Mouse (Mus musculus): ENCODE measurements around the gene Tmem86a. TPM values are rescaled to one million over a fixed set of nuclear protein-coding genes. Genes with fewer than 3 reads are reported as not detected.
"Not testable (repeated sequence)": the region's sequence is repeated elsewhere in the genome, so short reads cannot be mapped to it uniquely, and the experiment has no call there.

The Tmem86a gene
- total RNA-seq, 2 experiments from 2014 or later, result 18.6 to 22.3 TPM

DNA sequence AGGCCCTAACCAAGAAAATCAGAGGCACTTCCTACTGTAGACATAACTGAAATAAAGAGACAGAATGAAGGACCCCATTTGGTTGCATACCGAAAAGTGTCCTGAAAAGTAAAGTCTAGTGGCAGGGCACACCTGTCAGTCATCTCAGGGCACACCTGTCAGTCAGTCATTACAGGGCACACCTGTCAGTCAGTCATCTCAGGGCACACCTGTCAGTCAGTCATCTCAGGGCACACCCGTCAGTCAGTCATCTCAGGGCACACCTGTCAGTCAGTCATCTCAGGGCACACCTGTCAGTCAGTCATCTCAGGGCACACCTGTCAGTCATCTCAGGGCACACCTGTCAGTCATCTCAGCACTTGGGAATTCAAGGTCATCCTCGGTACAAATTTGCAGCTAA, 23.5 kb upstream of the Tmem86a start:
- not testable (repeated sequence) for DNase-seq (ENCODE audit: low spot score in 2 of 2)

DNA sequence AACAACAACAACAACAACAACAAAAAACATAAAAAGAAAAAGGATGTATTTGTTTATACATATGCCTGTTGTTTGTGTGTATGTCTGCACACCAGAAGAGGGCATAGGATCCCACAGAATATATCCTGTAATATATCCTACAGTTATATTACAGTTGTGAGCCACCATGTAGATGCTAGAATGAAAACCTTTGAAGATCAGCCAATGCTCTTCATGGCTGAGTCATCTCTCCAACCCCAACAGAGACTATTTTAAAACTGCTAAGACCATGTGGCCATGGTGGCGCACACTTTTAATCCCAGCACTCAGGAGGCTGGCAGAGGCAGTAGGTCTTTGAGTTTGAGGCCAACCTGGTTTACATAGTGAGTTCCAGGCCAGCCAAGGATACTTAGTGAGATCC, 22.9 kb upstream of the Tmem86a start:
- DNase-seq (ENCODE audit: low spot score in 2 of 2), result no peak

DNA sequence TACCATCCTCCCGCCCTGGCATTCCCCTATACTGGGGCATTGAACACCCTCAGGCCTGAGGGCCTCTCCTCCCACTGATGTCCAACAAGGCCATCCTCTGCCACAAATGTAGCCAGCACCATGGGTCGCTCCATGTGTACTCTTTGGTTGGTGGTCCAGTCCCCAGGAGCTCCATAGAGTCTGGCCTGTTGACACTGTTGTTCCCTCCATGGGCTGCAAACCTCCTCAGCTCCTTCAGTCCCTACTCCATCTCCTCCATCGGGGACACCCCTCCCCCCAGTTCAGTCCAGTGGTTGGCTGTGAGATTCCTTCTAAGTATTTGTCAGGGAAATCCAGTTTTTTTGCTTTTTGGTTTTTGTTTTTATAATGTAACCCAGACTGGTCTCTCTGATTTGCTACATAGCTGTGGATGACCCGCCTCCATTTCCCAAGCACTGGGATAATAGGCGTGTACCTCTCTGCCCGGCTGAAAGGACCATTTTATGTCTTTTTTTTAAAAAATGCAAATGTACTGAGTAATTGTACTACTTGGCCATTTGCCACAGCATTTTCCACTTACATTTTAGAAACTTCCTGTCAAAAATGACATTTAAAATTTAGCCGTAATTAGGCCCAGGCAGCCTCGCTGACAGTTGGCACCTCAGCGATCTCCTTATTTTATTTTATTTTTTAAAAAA, 19.7 kb upstream of the Tmem86a start:
- DNase-seq (ENCODE audit: low spot score in 2 of 2), result no peak

DNA sequence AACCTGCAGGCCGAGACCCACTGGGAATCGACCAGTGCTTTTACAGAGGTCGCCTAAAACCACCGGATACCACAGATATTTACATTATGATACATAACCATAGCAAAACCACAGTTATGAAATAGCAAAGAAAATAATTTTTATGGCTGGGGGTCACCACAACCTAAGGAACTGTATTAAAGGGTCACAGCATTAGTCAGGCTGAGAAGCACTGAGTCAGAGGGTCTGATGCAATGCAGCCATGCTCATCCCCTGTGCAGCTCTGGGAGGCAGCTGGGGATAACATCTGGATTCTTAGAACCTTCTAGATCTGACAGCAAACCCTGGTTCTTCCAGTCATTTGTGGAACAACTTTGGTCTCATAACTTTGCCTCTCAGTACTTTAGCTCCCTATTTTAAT, 19.0 kb upstream of the Tmem86a start:
- DNase-seq (ENCODE audit: low spot score in 2 of 2), result no peak

DNA sequence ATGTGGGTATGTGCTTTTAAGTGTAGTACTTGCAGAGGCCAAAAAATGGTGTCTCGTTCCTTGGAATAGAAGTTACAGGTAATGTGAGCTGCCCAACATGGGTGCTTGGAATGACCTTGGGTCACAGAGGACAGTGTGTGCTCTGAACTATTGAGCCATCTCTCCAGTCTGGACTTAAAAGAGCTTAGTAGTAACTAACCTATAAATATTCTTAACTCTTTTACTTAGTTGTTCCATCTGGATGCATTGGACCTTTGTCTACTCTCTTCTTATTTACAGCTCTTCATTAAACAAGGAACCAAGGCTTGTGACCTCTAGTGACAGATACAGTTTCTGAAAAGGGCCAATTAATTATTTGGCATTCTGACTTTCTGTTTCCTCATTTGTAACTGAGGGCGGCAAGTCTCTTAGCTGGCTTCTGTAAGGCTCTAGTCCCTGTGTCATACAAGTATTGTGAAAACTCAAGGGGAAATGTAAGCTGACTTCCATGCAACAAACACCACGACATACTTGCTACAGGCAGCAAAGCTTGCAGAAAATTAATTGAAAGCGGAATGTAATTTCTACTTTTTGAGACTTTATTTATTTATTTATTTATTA, 15.5 kb upstream of the Tmem86a start:
- DNase-seq (ENCODE audit: low spot score in 2 of 2), result no peak

DNA sequence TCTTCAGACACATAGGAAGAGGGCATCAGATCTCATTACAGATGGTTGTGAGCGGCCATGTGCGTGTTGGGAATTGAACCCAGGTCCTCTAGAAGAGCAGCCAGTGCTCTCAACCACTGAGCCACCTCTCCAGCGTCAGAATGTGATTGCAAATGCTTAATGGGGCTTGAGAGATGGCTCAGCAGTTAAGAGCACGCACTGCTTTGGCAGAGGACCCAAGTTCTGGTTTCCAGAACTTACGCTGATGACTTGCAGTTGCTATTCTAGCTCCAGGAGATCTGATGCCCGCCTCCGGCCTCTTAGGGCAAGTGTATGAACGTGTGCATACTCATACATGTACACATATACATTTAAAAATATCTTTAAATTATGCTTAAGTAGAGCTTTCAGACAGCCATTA, 15.0 kb upstream of the Tmem86a start:
- no peak for DNase-seq (ENCODE audit: low spot score in 2 of 2)

DNA sequence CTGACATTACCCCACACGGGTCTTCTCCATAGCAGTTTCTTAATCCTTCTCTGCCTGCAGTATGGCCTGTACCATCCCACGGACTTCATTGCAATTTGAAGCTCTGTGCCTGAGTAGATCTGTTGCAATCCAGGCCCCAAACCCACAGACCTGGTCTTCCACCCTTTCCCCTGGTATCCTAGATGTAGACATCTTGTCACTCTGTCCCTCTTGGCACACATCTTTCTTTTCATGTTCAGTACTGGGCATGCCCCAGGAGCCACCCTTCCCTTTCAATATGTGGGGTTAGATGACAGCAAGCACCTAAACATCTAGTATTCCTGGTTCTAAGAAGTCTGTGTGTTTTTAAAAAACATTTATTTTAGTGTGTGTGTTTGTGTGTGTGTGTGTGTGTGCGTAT, 8.7 kb upstream of the Tmem86a start:
- no peak for DNase-seq (ENCODE audit: low spot score in 2 of 2)

DNA sequence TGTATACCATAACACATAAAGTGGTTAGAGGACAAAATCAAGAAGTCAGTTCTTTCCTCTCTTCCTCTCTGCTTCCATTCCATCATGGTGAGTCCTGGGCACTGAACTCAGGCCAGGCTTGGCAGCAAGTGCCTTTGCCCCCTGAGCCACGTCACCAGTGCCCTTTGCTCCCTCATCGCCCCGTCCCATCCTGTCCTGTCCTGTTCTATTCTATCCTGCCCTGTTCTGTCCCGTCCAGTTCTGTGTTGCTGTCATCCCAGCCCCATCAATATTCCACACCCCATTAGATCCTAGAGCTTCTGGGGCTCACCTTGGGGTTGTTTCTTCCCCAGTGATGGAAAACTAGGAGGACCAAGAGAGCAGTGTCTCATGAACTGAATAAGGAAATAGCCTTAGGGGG, 8.3 kb upstream of the Tmem86a start:
- no peak for DNase-seq (ENCODE audit: low spot score in 2 of 2)

DNA sequence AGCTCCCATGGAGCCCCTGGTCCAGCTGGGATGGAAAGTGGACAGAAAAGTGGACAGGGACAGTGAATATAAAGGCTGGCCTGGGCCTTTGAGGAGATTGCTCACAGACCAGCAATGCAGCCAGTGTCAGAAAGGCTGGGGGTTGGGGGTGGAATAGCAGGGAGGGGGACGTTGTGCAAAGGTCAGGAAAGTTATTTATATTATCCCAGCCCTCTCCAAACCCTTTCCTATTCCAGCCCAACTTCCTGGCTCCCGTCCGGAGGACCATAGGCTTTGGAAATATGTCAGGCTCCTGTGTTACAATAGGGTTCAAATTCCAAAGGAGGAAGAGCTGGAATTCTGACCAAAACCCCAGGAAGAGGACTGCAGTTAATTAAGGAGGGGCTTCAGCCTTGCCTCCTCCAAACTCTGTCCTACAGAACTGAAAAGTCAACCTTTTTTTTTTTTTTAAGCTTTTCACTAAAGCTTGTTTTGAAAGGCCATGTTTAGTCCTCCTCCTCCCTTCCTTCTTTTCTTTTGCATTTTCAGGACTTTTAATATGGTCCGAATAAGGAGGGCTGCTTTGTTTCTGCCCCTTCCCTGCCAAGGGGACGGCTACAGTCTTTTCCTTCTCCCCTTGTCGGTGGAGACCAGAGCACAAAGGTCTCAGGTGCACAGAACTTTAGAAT, 7.4 kb upstream of the Tmem86a start:
- DNase-seq (ENCODE audit: low spot score in 2 of 2), result no peak

DNA sequence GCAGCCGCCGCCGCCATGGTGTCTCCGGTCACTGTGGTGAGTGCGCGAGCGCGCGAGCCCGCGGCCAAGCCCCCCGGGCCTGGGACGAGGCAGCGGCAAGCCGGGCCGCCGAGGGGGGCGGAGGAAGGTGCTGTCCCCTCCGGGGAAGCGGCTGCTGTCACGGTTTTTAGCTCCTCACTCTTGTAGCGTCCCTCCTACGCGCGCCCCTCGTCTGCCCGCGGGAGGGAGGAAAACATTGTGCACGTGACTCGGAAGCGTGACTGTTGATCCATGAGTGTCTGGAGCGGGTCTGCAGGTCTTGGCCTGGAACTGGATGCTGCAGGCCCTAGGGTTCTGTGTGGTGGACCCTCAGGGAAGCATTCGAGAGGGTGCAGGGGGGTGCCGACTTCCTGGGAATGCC, 365 bp downstream of the Tmem86a start:
- DNase-seq (ENCODE audit: low spot score in 2 of 2), result peak in 1 of 2 experiments; percentile 54

DNA sequence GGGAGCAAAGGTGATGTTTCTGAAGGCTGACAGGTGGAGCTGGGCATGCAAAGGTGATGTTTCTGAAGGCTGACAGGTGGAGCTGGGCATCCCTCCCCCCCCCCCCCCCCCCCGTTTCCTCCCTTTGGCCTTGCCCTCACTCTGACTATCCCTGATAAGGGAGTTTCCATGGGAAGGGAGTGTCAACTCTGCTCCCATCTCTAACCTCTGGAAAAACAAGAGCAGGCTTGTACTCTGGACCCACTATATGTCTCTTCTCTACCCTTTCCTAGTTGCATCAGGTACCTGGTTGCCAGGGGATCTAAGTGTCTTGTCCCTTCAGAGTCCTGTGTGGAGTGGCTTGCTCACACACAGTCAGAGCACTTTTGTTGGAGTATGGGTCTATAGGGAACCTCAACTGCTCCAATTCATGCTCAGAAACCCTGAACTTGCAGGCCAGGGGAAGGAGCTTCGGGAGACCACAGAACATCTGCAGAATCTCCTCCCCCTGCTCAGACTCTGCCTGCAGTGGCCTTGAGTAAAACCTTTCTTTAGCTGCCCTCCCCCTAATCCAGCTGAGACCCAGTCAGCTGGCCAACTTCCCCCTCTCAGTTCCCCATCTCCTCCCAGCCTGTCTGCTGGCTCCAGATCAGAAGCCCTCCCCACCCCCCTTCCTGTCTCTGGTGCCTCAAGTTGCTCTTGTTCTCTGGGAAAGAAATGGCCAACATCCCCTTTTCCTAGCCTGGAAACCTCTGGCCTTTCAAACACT, 1.2 kb downstream of the Tmem86a start:
- DNase-seq (ENCODE audit: low spot score in 2 of 2), result peak; percentile 25 to 35

DNA sequence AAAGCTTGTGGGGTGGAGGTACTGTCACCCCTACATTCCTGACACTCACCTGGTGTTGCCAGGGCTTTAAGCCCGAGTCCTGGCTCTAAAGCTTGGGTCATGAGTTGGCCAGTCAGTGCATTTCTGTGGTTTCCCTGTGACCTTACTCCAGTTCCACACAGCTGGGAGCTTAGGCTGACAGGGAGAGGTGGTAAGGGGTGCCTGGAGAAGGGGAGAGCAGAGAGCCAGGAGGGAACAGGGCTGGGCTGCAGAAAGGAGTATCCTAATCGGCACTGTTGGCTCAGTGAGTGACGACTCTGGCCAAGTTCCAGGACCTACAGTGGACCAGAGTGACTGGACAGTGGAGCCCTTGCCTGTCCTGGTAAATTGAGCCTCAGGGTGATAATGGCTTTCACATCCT, 1.9 kb downstream of the Tmem86a start:
- DNase-seq (ENCODE audit: low spot score in 2 of 2), result peak; percentile 49

DNA sequence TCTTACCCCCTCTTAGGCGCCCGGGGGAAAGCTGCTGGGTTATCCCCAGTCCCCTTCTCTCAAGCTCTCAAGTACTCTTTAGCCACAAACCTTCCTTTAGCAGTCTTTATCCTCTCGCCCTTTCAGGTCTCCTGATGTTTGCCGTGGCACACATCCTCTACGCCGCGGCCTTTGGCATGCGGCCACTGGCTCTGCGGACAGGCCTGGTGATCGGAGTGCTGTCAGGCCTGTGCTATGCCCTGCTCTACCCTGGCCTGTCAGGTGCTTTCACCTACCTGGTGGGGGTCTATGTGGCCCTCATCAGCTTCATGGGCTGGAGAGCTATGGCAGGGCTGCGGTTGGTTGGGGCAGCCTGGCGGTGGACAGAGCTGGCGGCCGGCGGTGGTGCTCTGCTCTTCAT, 2.9 kb downstream of the Tmem86a start:
- DNase-seq (ENCODE audit: low spot score in 2 of 2), result peak; percentile 38 to 42

DNA sequence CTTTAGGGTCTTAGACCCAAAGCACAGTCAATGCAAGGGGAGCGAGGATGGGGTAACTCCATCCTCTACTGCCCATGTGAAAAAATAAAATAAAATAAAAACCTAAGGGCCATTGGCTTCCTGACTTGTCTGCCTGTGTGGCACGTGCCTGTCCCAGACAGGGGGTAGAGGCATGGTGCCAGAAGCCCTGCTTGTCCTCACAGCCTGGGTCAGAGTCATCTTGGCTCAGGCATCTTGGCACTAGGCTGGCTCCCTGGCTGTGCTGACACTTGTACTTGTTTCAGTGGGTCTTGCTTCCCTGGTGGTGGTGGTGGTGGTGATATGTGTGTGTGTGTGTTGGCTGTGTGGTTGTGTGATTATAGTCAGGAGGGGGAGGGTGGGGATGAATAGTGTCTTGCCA, 4.3 kb downstream of the Tmem86a start:
- DNase-seq (ENCODE audit: low spot score in 2 of 2), result peak; percentile 41 to 47

DNA sequence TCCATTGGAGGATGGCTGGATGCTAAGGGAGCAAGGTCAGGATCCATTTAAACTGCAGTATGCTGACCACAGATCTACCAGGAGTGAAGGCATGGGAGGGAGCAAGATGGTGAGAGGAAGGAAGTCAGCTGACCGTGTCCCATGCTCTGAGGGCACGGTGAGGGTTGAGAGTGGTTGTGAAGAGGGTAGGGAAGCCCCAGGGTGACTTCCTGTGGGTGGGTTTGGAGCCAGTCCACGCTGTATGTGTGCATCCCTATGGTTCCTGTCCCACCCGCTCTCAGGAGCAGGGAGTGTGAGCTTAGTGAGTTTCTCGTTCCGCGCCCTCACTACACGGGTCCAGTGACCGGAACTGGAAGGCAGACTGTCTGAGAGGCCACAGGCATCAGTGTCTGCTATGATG, 5.3 kb downstream of the Tmem86a start:
- peak in 1 of 2 experiments; percentile 25 for DNase-seq (ENCODE audit: low spot score in 2 of 2)

DNA sequence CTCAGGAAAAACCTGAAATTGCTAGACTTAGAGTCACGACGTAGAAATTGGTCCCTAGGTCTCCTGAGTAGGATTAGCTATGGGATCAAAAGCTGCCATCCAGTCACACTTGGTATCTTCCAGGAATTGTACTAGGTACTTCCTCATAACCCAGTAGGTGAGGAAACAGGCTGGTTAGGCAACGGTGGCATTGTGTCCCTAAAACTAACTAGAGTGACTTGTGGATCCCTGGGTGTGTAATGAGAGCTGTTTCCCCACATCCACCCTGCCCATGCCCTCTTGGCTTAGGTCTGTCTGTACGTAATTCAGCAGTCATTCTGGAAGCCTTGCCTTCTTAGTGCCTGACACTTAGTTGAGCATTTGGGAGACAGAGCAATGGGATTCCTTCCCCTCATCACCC, 5.9 kb downstream of the Tmem86a start:
- no peak for DNase-seq (ENCODE audit: low spot score in 2 of 2)

DNA sequence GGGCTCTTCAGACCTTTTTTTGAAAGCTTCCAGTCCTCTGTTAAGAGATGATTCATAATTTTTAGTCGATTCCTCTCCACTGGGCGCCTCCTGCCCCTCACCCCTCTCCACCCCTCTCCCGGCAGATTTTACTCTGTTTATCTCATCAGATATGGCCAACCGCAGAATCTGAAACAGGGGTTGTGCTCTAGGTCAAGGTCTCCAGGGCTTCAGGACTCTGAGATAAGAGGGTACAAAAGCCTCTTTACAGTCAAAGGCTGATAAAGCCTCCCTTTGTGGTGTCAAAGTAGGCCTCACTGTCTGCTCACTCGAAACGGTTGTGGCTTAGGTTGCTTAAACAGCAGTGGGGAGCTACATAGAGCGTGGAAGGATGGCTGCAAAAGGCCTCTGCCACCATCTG, 8.9 kb downstream of the Tmem86a start:
- no peak for DNase-seq (ENCODE audit: low spot score in 2 of 2)

DNA sequence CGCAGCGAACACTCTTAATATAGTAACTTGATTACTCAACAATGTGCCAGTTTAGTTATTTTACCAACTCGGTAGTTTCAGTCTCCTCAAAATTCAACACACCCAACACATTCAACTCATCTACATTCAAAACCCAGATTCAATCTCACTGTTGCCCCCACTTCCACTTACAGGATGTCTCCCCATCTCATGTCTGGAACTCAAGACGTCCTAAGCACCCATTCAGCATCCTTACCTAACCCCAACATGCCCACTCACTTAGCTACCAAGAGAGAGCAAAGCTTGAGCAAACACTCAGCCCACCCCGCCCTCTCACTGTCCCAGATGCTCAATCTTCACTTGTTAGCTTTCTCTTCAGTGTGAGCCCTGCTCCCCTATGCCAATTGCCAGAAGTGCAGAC, 11.2 kb downstream of the Tmem86a start:
- DNase-seq (ENCODE audit: low spot score in 2 of 2), result no peak

DNA sequence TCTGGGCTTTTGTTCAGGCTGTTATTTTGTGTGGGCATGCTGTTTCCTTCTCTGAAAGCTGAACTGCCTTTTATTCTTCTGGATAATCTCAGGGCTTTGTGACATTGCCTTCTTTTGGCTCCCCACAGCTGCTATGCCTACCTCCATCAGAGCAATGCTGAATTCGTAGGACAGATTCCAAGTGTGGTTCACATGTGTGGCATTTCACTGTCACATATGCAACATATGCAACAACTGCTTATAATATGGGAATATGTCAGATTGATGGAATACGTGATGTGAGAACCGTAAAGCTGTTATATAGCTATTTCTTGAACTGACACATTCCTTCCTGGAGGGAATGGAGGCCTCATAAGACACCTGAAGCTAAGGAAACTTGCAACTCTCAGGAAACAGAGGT, 16.5 kb downstream of the Tmem86a start:
- no peak for DNase-seq (ENCODE audit: low spot score in 2 of 2)

DNA sequence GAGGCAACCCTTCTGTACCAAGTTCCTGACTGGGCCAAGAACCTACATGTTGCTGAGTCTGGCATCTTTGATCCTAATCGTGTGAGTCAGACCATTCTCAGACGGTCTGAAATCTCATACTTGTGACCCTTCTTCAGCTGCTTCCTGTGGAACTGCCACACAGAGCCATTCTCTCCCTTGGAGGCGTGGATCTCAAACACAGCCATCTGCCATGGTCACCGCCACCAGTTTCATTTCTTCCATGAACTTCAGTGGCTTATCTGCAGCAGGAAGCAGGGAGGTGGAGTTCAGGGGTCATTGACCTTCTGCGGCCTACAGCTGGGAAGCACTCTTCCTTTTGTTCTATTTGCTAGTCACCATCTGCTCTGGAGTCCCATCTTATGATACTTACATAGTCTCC, 17.5 kb downstream of the Tmem86a start:
- DNase-seq (ENCODE audit: low spot score in 2 of 2), result no peak

DNA sequence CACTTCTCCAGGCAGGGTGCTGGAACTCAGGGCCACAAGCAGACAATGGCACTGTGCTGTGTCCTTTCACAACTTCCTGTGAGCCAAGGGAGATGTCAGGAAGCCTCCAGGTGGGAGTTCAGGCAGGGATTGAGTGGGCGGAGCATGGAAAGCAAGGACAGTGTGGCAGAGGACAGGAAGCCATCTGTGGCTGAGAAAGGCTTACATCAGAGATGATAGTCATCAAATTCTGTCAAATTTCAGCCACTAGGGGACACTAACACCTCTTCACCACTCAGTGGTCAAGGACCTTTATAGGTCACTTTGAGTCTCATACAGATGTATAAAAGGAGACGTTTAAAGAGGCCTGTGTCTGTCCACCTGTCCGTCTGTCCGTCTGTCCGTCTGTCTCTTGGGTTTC, 22.1 kb downstream of the Tmem86a start:
- DNase-seq (ENCODE audit: low spot score in 2 of 2), result no peak
